Mouse (Mus musculus): ENCODE measurements around the gene Cd300a.
"Not testable (repeated sequence)": the region's sequence is repeated elsewhere in the genome, so short reads cannot be mapped to it uniquely, and the experiment has no call there.

The Cd300a gene

GRCm38 (mm10) chr11:114907567-114907966 lies 17.7 kb downstream of the Cd300a start:
- no peak for DNase-seq (ENCODE audit: low read depth)

GRCm38 (mm10) chr11:114908086-114908485 lies 18.2 kb downstream of the Cd300a start:
- DNase-seq (ENCODE audit: low read depth) = no peak

GRCm38 (mm10) chr11:114909538-114909937 lies 19.7 kb downstream of the Cd300a start:
- DNase-seq (ENCODE audit: low read depth) = not testable (repeated sequence)

DNA sequence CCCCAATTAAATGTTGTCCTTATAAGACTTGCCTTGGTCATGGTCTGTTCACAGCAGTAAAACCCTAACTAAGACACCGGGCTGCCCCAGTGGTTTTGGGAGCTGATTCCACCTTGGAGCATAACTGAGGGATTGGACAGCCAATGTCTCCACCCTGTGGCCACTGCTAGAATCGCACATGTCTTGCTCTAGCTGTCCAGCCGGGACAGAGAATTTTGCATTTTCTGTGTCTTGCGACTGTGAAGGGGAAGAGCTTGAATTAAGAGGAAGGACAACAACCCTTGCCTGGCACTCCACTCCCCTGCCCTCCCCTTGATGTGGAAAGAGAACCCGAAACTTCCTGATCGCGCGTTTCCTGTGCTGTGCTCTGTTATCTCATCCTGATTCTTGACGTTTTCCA lies 23.0 kb downstream of the Cd300a start:
- DNase-seq (ENCODE audit: low read depth) = peak; percentile 38

GRCm38 (mm10) chr11:114914978-114915377 lies 25.1 kb downstream of the Cd300a start:
- no peak for DNase-seq (ENCODE audit: low read depth)

- DNase-seq (ENCODE audit: low read depth) = no peak
Observed at GRCm38 (mm10) chr11:114917120-114917519, 27.3 kb downstream of the Cd300a start.

DNA sequence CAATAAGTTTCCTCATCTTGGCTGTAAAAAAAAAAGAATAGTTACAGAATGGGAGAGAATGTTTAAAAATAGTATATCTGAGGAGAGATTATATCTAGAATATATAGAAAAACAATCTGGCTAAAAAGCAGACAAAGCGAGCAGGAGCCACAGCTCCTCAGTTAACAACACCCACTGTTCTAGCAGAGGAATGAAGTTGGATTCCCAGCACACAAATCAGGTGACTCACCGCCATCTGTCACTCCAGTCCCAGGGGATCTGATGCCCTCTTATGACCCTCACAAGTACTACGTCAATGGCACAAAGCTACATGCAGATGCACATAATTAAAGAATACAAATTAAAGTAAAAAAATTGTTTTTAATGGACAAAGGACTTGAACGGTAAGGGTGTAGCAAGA lies 32.6 kb downstream of the Cd300a start:
- no peak for DNase-seq (ENCODE audit: low read depth)

- peak; percentile 28 for DNase-seq (ENCODE audit: low read depth)
Observed at GRCm38 (mm10) chr11:114923961-114924360, 34.1 kb downstream of the Cd300a start.

GRCm38 (mm10) chr11:114929581-114929980 lies 39.7 kb downstream of the Cd300a start:
- no peak for DNase-seq (ENCODE audit: low read depth)

- no peak for DNase-seq (ENCODE audit: low read depth)
Observed at GRCm38 (mm10) chr11:114931041-114931440, 41.2 kb downstream of the Cd300a start.

GRCm38 (mm10) chr11:114933591-114933990 lies 43.8 kb downstream of the Cd300a start:
- DNase-seq (ENCODE audit: low read depth) = no peak

- DNase-seq (ENCODE audit: low read depth) = no peak
Observed at GRCm38 (mm10) chr11:114934144-114934543, 44.3 kb downstream of the Cd300a start, which contains the start of gene Cd300lb. Gene Cd300lb, minus strand, starts transcription at chr11:114934386.

Measured in c-Kit-positive CD71-positive TER-119-negative erythroid progenitor cells, embryonic 14.5 days (primary cell).